Mouse (Mus musculus) central nervous system, embryonic 14 days (tissue): ENCODE data around the gene Rhox7a. TPM values are rescaled to one million over a fixed set of nuclear protein-coding genes. Genes with fewer than 3 reads are reported as not detected.

Source experiments
- polyA plus RNA-seq: library from polyadenylated mRNA; depleted of rRNA; stranded (reverse); fragments of >200 nt; gene quantifications from 2 replicates; pipeline ENCODE4 v1.2.3, GENCODE M21; 2012; rRNA removed

Gene Rhox7a
- polyA plus RNA-seq, result not detected in 2 replicates

DNA sequence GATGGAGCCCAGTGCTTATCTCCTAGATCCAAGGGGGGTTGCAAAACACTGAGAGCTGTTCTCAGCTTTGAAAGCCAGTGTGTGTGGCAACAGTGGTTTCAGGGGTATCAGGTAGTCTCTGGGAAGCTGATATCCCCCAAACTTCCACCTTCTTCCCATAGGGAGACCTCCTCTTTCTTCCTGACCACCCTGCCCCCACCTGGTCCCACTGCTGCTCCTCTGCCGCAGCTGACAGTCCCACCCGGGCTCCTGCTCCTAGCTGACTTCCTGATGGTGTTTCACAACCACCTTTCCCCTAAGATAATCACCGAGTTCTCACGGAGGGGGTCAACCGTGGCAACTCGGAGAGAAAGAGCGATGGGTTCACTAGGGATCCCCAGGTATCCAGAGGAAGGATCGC lies at the start of gene Rhox7a:
Rhox7a (plus strand) TSS at position 301 of the 400 bp plus-strand sequence.

DNA sequence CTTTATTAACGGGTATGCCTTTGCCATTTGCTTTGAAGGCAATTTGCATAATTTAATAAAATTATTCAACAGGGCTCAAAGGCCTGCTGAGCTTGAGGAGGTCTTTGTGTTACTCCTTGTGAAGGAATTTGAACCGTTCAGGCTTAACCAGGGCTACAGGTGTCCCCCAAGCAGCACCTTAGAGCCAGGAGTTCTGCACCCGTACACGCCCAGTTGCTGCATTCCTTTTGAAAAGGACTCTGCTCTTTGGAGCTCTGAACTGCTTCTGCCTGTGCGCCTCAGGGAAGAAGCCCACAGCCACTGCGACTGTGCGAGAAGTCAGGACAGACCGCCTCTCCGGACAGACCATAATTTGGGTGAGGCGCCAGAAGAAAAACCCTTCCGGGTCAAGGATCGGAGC lies 4.9 kb upstream of the Rhox7a start, which contains the start of gene Rhox6:
Rhox6 (plus strand) TSS at position 301 of the 400 bp plus-strand sequence.

DNA sequence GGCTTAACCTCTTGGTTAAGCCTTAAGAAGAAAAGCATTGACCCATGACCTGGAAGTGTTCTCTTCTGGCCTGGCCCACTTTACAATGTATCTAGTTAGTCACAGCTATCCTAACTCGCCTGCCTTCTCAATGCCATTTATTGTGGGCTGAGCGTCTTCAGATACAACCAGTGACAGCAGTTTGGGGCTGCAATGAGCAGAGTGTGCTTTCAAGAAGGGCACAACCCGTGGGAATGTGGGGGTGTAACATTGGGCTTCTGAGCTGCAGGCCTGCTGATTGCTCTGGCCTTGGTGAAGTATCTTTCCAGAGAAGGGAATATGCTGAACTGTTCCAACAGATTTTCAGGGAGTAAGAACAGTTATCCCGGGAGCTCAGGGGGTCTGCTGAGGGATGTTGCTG lies 47.4 kb downstream of the Rhox7a start, which contains the start of gene Rhox8:
Rhox8 (minus strand) TSS at position 101 of the 400 bp plus-strand sequence.

Other genes with a start within 250 kb of the Rhox7a start
- not detected in 2 replicates for gene Rhox4f, start 224.0 kb upstream of the Rhox7a start, polyA plus RNA-seq
- not detected in 2 replicates for gene Rhox3g, start 203.1 kb upstream of the Rhox7a start, polyA plus RNA-seq
- gene Rhox2g, start 188.2 kb upstream of the Rhox7a start, polyA plus RNA-seq, result not detected in 2 replicates
- not detected in 2 replicates for gene Rhox4g, start 180.4 kb upstream of the Rhox7a start, polyA plus RNA-seq
- gene Rhox3h, start 162.9 kb upstream of the Rhox7a start, polyA plus RNA-seq, result not detected in 2 replicates
- gene Rhox2h, start 158.4 kb upstream of the Rhox7a start, polyA plus RNA-seq, result not detected in 2 replicates
- gene Rhox5, start 26.8 kb upstream of the Rhox7a start, polyA plus RNA-seq, result 0.34 and 0.35 TPM in 2 replicates
- gene Rhox6, start 4.8 kb upstream of the Rhox7a start, polyA plus RNA-seq, result not detected in 2 replicates
- not detected in 2 replicates for gene Rhox8, start 47.3 kb downstream of the Rhox7a start, polyA plus RNA-seq
- gene Rhox7b, start 65.5 kb downstream of the Rhox7a start, polyA plus RNA-seq, result not detected in 2 replicates
- gene Rhox9, start 70.1 kb downstream of the Rhox7a start, polyA plus RNA-seq, result not detected in 2 replicates
- not detected in 2 replicates for gene Btg1-ps1, start 187.1 kb downstream of the Rhox7a start, polyA plus RNA-seq
- not detected in 2 replicates for gene Btg1-ps2, start 211.4 kb downstream of the Rhox7a start, polyA plus RNA-seq
- not detected in 2 replicates for gene Rhox10, start 234.8 kb downstream of the Rhox7a start, polyA plus RNA-seq